Mouse (Mus musculus) liver, embryonic 14.5 days (tissue): Measurements from ENCODE around the gene Tbc1d4.

Experiments
- CTCF ChIP-seq: IDR thresholded peaks from 2 replicates; pipeline ENCODE4 v1.5.1; 2016; ENCODE audit warnings: antibody characterized with exemption, low read depth, control low read depth
- EP300 ChIP-seq: IDR thresholded peaks from 2 replicates; pipeline ENCODE4 v1.6.1; 2016; ENCODE audit warnings: antibody characterized with exemption, low read depth

GRCm38 (mm10) chr14:101511410-101511809, 97.6 kb downstream of the Tbc1d4 start:
- TF ChIP-seq EP300 (no peak), CTCF (no peak)
